Mouse (Mus musculus): ENCODE measurements around the gene Zpbp2.

Gene Zpbp2

GRCm38 (mm10) chr11:98555124-98555700 is 4.3 kb downstream of the Zpbp2 start:
- intact Hi-C loops (cut with DNase I), result loop anchor here (2.0 kb wide), 1 partner anchor 42 kb away; no protein-coding TSS in a partner anchor

- intact Hi-C loops (cut with DNase I), result no loop called here
These were observed 10.0 kb downstream of the Zpbp2 start for GRCm38 (mm10) chr11:98560942-98561341.

DNA sequence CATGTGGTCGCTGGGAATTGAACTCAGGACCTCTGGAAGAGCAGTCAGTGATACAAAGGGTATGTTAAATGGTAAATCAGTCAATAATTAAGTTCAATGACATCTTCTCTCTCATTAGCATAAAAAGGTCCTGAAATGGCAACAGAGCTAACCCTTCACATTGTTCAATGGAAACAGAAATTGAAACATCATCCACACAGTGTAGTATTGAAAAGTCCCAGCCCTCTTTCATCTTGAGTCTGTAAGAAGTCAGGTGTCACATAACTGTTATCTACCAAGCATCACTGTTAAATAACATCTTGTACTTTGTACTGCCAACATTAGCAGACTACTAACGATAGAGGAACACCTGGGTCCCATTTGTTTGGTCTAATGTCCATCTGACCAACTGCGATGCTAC is 12.1 kb downstream of the Zpbp2 start:
- intact Hi-C loops (cut with DNase I), result no loop called here

DNA sequence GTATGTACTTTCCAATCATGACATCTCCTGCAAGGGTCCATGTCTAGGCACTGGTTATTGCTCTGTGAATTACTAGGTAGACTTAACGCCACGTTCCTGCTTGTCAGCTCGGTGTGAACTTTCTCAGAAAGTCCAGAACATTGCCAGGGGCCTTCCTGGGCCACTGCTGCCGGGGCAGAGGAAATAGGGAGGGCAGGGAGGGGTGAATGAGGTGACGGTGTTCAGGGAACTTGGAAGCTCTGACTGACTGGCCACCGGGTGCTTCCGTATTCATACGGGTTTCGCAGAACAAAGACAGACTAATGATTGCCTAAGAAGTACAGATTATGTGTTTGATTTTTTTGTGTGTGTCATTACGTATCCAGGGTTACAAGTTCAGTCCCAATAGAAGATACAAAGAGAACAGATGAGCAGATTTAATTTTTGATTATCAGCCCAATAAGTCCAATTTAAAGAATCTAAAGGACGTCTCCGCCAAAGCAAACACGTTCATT is 13.1 kb downstream of the Zpbp2 start:
- intact Hi-C loops (cut with DNase I), result no loop called here

DNA sequence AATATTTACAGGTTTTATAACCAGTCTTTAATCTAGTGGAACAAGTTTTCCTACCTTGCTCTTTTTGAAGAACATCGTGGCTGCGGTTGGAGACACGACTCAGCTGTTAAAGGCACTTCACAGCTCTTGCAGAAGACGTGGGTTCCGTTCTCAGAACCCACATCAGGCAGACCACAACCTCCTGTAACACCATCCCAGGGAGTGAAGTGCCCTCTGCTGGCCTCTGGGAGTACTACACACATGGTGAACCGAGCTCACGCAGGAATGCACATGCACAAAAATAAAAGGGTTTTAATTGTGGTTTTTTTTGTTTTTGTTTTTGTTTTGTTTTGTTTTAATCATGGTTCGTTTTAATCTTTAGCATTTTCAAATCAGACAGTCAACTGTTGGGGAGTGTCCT is 17.4 kb downstream of the Zpbp2 start:
- intact Hi-C loops (cut with DNase I), result no loop called here

- intact Hi-C loops (cut with DNase I), result no loop called here
These were observed 18.6 kb downstream of the Zpbp2 start for GRCm38 (mm10) chr11:98569461-98569860.

- intact Hi-C loops (cut with DNase I), result no loop called here
These were observed 26.9 kb downstream of the Zpbp2 start for GRCm38 (mm10) chr11:98577776-98578175.

GRCm38 (mm10) chr11:98580301-98581121 is 29.6 kb downstream of the Zpbp2 start:
- intact Hi-C loops (cut with DNase I), result no loop called here

- intact Hi-C loops (cut with DNase I), result no loop called here
These were observed 30.6 kb downstream of the Zpbp2 start for GRCm38 (mm10) chr11:98581286-98582029.

DNA sequence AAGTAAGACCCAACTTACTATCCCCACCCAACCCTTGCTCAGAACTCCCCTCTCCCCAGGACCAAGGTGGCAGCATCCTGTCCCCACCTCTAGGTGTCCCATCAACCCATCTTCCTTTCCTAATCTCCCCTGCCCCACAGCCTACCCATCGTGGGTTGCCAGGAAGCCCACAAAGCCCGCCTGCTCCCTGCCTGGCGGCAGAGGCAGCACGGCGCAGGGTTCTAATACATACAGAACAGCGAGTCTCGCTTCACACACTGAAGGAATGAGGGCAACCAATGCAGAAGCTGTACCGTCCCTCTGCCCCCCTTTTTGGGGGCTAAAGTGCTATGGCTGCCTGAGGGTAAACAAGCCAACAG is 31.1 kb downstream of the Zpbp2 start:
- intact Hi-C loops (cut with DNase I), result no loop called here

- intact Hi-C loops (cut with DNase I), result no loop called here
These were observed 31.8 kb downstream of the Zpbp2 start for GRCm38 (mm10) chr11:98582551-98583264.

DNA sequence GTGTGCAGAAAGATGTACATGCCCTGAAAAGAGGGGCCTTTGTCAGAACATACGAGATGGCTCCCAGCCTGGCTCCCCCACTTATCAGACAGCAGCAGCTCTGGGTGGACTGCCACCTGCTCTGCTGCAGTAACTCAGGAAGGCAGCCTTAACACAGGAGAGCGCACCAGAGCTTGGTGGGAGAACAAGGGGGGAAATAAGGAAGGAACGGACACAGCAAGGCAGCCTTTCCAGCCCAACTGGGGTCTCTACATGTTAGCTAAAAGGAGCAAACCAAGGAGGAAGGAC is 32.3 kb downstream of the Zpbp2 start:
- intact Hi-C loops (cut with DNase I), result no loop called here

GRCm38 (mm10) chr11:98583571-98583970 is 32.7 kb downstream of the Zpbp2 start:
- intact Hi-C loops (cut with DNase I), result no loop called here

- intact Hi-C loops (cut with DNase I), result no loop called here
These were observed 33.2 kb downstream of the Zpbp2 start for GRCm38 (mm10) chr11:98584146-98584545.

GRCm38 (mm10) chr11:98584629-98585177 is 33.8 kb downstream of the Zpbp2 start:
- intact Hi-C loops (cut with DNase I), result no loop called here

- intact Hi-C loops (cut with DNase I), result no loop called here
These were observed 35.4 kb downstream of the Zpbp2 start for GRCm38 (mm10) chr11:98586087-98586891.

GRCm38 (mm10) chr11:98586892-98587563 is 36.1 kb downstream of the Zpbp2 start, which contains the start of gene Ormdl3:
Gene Ormdl3, minus strand, starts transcription at chr11:98587368.
- intact Hi-C loops (cut with DNase I), result no loop called here

- intact Hi-C loops (cut with DNase I), result no loop called here
These were observed 37.0 kb downstream of the Zpbp2 start for GRCm38 (mm10) chr11:98587684-98588546.

DNA sequence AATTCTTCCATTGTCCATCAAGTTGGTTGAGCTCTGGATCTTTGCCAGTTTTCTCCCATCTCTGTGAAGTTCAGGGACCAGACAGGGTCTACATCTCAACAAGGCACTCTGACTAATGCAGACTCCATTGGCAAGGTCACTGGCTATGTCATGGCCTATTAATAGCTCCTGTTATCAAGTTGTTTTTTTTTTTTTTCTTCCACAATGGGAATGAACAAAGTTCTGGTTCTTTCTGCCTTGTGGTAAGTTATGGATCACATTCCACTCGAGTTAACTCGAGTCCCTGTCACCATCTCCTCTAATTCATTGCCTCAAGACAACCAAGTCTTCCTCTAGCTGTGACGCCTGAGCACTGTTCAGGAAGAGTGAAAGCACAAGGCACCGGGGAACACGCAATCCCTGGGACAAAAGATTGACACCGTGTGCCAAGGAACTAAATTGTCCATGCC is 38.0 kb downstream of the Zpbp2 start:
- intact Hi-C loops (cut with DNase I), result no loop called here

Measured in adrenal gland (tissue).